Mouse (Mus musculus): Measurements from ENCODE around the gene C2. TPM values are rescaled to one million over a fixed set of nuclear protein-coding genes. Genes with fewer than 3 reads are reported as not detected.
A peak's percentile ranks its signal among the peaks of the same experiment; 100 is the strongest.

C2 gene
- polyA plus RNA-seq, 1 experiment from 2014 or later: 2.7 TPM

- Histone ChIP-seq H3K4me3 (peak overlapping the region; percentile 61), H3K9ac (peak overlapping the region; percentile 91), H3K4me2 (peak overlapping the region; percentile 78), H3K27me3 (no peaks in the 10 kb centered on the region), H3K27ac (peak overlapping the region; percentile 77; the same call in 1 of the 2 replicates), H3K36me3 (peaks cover 9% of the 10 kb centered on the region), H3K9me3 (peaks cover 3% of the 10 kb centered on the region; the same call in 1 of the 2 replicates), H3K4me1 (peaks cover 33% of the 10 kb centered on the region)
- 74% methylated on average over 12 of the region's 12 CpGs for WGBS
- ATAC-seq (ENCODE audit: insufficient number of reproducible peaks, insufficient read depth, low FRiP score, low TSS enrichment, low read depth): no peak
Observed at GRCm38 (mm10) chr17:34893072-34893824, 4.8 kb downstream of the C2 start.

- Histone ChIP-seq H3K27me3 (no peaks in the 10 kb centered on the region), H3K9ac (no peak overlapping the region), H3K9me3 (peaks cover 3% of the 10 kb centered on the region; the same call in 1 of the 2 replicates), H3K4me2 (no peak overlapping the region), H3K4me1 (peaks cover 19% of the 10 kb centered on the region), H3K4me3 (no peak overlapping the region), H3K27ac (no peak overlapping the region), H3K36me3 (peaks cover 7% of the 10 kb centered on the region)
- no peak for ATAC-seq (ENCODE audit: insufficient number of reproducible peaks, insufficient read depth, low FRiP score, low TSS enrichment, low read depth)
- WGBS: 93% methylated on average over 2 of the region's 2 CpGs
Observed at GRCm38 (mm10) chr17:34891377-34891776, 6.7 kb downstream of the C2 start.

DNA sequence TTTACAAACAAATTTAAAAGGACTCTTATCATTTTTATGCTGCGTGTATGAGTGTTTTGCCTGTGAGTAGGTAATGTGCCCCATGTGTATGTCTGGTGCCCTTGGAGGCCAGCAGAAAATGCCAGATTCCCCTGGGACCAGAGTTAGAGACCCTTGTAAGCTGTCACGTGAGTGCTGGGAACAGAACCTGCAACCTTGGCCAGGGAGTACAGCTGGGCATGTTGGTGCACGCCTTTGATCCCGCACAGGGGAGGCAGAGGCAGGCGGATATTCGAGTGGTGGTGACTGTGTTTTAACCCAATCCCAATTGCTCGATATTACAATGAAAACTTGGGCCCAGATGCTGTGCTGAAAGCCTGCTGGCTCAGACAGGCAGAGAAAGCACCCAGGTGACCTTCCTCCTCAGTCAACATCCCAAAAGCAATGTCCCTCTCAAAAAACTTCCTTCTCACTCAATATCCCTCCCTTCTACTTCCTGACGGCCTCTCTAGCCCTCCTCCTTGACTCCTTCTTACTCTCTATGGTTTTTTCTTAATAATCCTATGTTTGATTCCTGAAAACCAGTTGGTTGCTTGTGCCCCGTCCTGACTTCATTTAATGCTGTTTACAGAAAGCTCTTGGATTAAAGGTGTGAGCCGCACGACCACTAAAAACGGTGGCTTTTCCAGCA, 7.9 kb downstream of the C2 start:
- Histone ChIP-seq H3K36me3 (no peaks in the 10 kb centered on the region), H3K4me1 (peaks cover 7% of the 10 kb centered on the region), H3K4me3 (no peak overlapping the region), H3K27me3 (no peaks in the 10 kb centered on the region), H3K4me2 (no peak overlapping the region), H3K27ac (no peak overlapping the region), H3K9ac (no peak overlapping the region), H3K9me3 (no peaks in the 10 kb centered on the region)
- 86% methylated on average over 12 of the region's 12 CpGs for WGBS
- ATAC-seq (ENCODE audit: insufficient number of reproducible peaks, insufficient read depth, low FRiP score, low TSS enrichment, low read depth): no peak

- H3K9me3 ChIP-seq: no peaks in the 10 kb centered on the region
- no peak overlapping the region for H3K27ac ChIP-seq
- H3K9ac ChIP-seq: no peak overlapping the region
- peaks cover 12% of the 10 kb centered on the region for H3K4me1 ChIP-seq
- no peak overlapping the region for H3K4me2 ChIP-seq
- H3K36me3 ChIP-seq: no peaks in the 10 kb centered on the region
- 83% methylated on average over 5 of the region's 5 CpGs for WGBS
- no peak overlapping the region for H3K4me3 ChIP-seq
- no peak for ATAC-seq (ENCODE audit: insufficient number of reproducible peaks, insufficient read depth, low FRiP score, low TSS enrichment, low read depth)
- no peaks in the 10 kb centered on the region for H3K27me3 ChIP-seq
Observed at GRCm38 (mm10) chr17:34887942-34888341, 10.1 kb downstream of the C2 start.

DNA sequence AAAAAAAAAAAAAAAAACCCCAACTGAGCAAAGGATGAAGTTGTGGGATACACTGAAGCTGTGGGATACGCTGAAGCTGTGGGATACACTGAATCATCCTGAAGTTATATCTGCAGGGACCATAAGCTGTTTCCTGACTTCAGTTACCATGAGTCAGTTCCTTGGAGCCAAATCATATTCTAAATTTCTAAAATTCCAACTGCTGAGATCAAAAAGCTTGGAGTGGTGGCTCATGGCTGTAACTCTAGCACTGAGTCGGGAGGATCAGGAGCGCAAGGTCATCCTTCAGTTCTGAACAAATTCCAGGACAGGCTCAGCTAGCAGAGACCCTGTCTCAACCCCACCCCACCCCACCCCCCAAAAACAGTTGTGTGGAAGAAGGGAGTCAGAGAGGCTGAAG, 12.4 kb downstream of the C2 start:
- 62% methylated on average over 3 of the region's 3 CpGs for WGBS
- Histone ChIP-seq H3K4me2 (no peak overlapping the region), H3K27ac (peak overlapping the region; percentile 23; the same call in 1 of the 2 replicates), H3K4me1 (peaks cover 19% of the 10 kb centered on the region), H3K4me3 (no peak overlapping the region), H3K9ac (no peak overlapping the region), H3K9me3 (no peaks in the 10 kb centered on the region), H3K36me3 (no peaks in the 10 kb centered on the region), H3K27me3 (no peaks in the 10 kb centered on the region)
- ATAC-seq (ENCODE audit: insufficient number of reproducible peaks, insufficient read depth, low FRiP score, low TSS enrichment, low read depth): no peak

DNA sequence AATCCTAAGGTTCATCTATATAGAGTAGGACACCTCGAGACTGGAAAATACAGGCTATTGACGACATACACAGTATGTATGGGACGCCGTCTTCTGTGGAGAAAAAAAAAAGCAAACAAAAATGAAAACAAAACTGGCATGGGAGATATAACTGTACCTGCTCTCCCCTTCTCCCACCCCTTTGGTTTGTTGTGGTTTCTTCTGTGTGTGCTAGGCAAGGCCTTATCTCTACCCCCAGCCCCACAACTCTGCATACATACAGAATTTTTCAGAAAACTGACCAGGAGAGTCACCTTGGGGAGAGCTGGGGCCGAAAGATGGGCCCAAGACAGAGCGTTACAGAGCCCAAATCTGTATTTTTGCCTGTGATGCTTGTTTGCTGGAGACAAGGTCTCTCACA, 13.4 kb downstream of the C2 start:
- no peaks in the 10 kb centered on the region for H3K27me3 ChIP-seq
- no peak overlapping the region for H3K4me2 ChIP-seq
- H3K36me3 ChIP-seq: no peaks in the 10 kb centered on the region
- no peak for ATAC-seq (ENCODE audit: insufficient number of reproducible peaks, insufficient read depth, low FRiP score, low TSS enrichment, low read depth)
- no peak overlapping the region for H3K9ac ChIP-seq
- no peak overlapping the region for H3K4me3 ChIP-seq
- H3K9me3 ChIP-seq: no peaks in the 10 kb centered on the region
- no peak overlapping the region for H3K27ac ChIP-seq
- H3K4me1 ChIP-seq: peaks cover 21% of the 10 kb centered on the region
- WGBS: 86% methylated on average over 6 of the region's 6 CpGs

GRCm38 (mm10) chr17:34883332-34883731, 14.7 kb downstream of the C2 start:
- Histone ChIP-seq H3K9me3 (no peaks in the 10 kb centered on the region), H3K27ac (peak overlapping the region; percentile 11), H3K4me2 (no peak overlapping the region), H3K27me3 (no peaks in the 10 kb centered on the region), H3K36me3 (no peaks in the 10 kb centered on the region), H3K4me3 (no peak overlapping the region), H3K4me1 (peaks cover 27% of the 10 kb centered on the region), H3K9ac (no peak overlapping the region)
- WGBS: 69% methylated on average over 3 of the region's 3 CpGs
- ATAC-seq (ENCODE audit: insufficient number of reproducible peaks, insufficient read depth, low FRiP score, low TSS enrichment, low read depth): no peak

- Histone ChIP-seq H3K9ac (0 out of 2 replicates have a peak within 1 kb of the TSS, but pooled peaks have one; percentile 27), H3K4me3 (no peak within 1 kb of the TSS), H3K9me3 (no peaks in the 10 kb centered on the region), H3K36me3 (no peaks in the 10 kb centered on the region), H3K4me1 (peaks cover 27% of the 10 kb centered on the region), H3K27ac (no peak within 1 kb of the TSS), H3K4me2 (peak within 1 kb of the TSS; percentile 38), H3K27me3 (no peaks in the 10 kb centered on the region)
- ATAC-seq (ENCODE audit: insufficient number of reproducible peaks, insufficient read depth, low FRiP score, low TSS enrichment, low read depth): no peak
- 7% methylated on average over 15 of the region's 15 CpGs for WGBS
Observed at GRCm38 (mm10) chr17:34881683-34882310, 16.3 kb downstream of the C2 start, which contains the start of gene Gm20547. Gene Gm20547 (minus strand): TSS chr17:34882042.

- no peak for ATAC-seq (ENCODE audit: insufficient number of reproducible peaks, insufficient read depth, low FRiP score, low TSS enrichment, low read depth)
- Histone ChIP-seq H3K4me3 (no peak overlapping the region), H3K27ac (no peak overlapping the region)
Observed at GRCm38 (mm10) chr17:34881166-34881565, 16.9 kb downstream of the C2 start.

DNA sequence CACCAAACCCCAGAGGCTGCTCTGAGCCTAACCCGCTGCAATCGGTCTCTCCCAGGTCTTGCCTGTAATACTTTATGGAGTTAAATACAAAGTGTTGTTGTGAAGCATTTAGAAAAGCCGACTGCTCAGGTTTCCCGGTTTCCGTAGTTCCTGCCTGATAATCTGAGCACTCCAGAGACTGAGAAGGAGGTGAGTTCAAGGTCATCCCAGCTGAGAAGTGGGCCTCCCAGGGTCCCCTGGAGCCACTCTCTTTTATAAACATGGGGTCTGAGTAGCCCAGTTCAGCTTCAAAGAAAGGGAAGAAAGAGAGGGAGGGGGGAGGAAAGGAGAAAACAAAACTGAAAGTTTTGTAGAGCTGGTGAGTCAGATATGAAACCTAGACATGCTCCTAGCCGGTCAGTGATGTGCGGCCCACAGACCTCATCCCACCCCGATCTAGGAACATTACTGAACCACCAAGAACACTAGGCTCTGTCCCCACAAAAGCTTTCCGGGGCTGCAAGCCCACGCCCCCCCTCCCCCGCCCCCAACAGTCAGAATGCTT, 18.7 kb downstream of the C2 start, which contains the start of gene Zbtb12:
Gene Zbtb12 (plus strand): TSS at position 148 of the 544 bp plus-strand sequence.
- H3K27ac ChIP-seq: peak within 1 kb of the TSS; percentile 48
- H3K9me3 ChIP-seq: no peaks in the 10 kb centered on the region
- no peak within 1 kb of the TSS for H3K4me3 ChIP-seq
- WGBS: 35% methylated on average over 11 of the region's 11 CpGs
- peak within 1 kb of the TSS; percentile 32; the same call in 1 of the 2 replicates for H3K9ac ChIP-seq
- no peaks in the 10 kb centered on the region for H3K27me3 ChIP-seq
- no peak for ATAC-seq (ENCODE audit: insufficient number of reproducible peaks, insufficient read depth, low FRiP score, low TSS enrichment, low read depth)
- H3K4me2 ChIP-seq: peak within 1 kb of the TSS; percentile 28; the same call in 1 of the 2 replicates
- peaks cover 26% of the 10 kb centered on the region for H3K4me1 ChIP-seq
- H3K36me3 ChIP-seq: no peaks in the 10 kb centered on the region

More at GRCm38 (mm10) chr17:34881166-34881565, 16.9 kb downstream of the C2 start:
- Histone ChIP-seq H3K36me3 (no peaks in the 10 kb centered on the region), H3K27me3 (no peaks in the 10 kb centered on the region), H3K4me2 (peak overlapping the region; percentile 38; the same call in 1 of the 2 replicates), H3K4me1 (peaks cover 27% of the 10 kb centered on the region), H3K9ac (no peak overlapping the region), H3K9me3 (no peaks in the 10 kb centered on the region)

- Histone ChIP-seq H3K4me3 (no peak overlapping the region), H3K27me3 (no peaks in the 10 kb centered on the region), H3K36me3 (no peaks in the 10 kb centered on the region), H3K9me3 (no peaks in the 10 kb centered on the region), H3K9ac (no peak overlapping the region), H3K4me1 (peaks cover 2% of the 10 kb centered on the region; the same call in 1 of the 2 replicates), H3K27ac (no peak overlapping the region), H3K4me2 (no peak overlapping the region)
- ATAC-seq (ENCODE audit: insufficient number of reproducible peaks, insufficient read depth, low FRiP score, low TSS enrichment, low read depth): no peak
- WGBS: 90% methylated on average over 6 of the region's 6 CpGs
Observed at GRCm38 (mm10) chr17:34874321-34874720, 23.7 kb downstream of the C2 start.

Data from embryonic facial prominence, embryonic 13.5 days (tissue).